Mouse (Mus musculus) cerebral cortex, adult 2 months (tissue): ENCODE results near the gene Ankra2.

Source experiments
- WGBS: fragments of 180-500 bp; shearing (Covaris S2); methylation state at CpG from one replicate; pipeline ENCODE4 v1.1.7; 2018; 5-methylcytosine and 5-hydroxymethylcytosine counted together

Ankra2 gene

GRCm38 (mm10) chr13:98291712-98292111 is 28.8 kb downstream of the Ankra2 start:
- 92% methylated on average over 8 of the region's 8 CpGs for WGBS

GRCm38 (mm10) chr13:98296072-98296471 is 33.2 kb downstream of the Ankra2 start:
- 36% methylated on average over 5 of the region's 5 CpGs for WGBS

- WGBS = 90% methylated on average over 6 of the region's 6 CpGs
These were observed 35.1 kb downstream of the Ankra2 start for GRCm38 (mm10) chr13:98297883-98298482.

- 35% methylated on average over 21 of the region's 21 CpGs for WGBS
These were observed 36.2 kb downstream of the Ankra2 start for GRCm38 (mm10) chr13:98298833-98299758.

- 89% methylated on average over 9 of the region's 9 CpGs for WGBS
These were observed 42.4 kb downstream of the Ankra2 start for GRCm38 (mm10) chr13:98305257-98305656.

- WGBS = 31% methylated on average over 5 of the region's 5 CpGs
These were observed 43.5 kb downstream of the Ankra2 start for GRCm38 (mm10) chr13:98306393-98306792.

GRCm38 (mm10) chr13:98306852-98307475 is 44.1 kb downstream of the Ankra2 start:
- WGBS = 30% methylated on average over 14 of the region's 14 CpGs

- 78% methylated on average over 5 of the region's 5 CpGs for whole genome bisulfite sequencing
These were observed 45.1 kb downstream of the Ankra2 start for GRCm38 (mm10) chr13:98308004-98308403.

GRCm38 (mm10) chr13:98308724-98309123 is 45.9 kb downstream of the Ankra2 start:
- WGBS = 77% methylated on average over 4 of the region's 4 CpGs

GRCm38 (mm10) chr13:98311597-98311996 is 48.7 kb downstream of the Ankra2 start:
- WGBS = 87% methylated on average over 5 of the region's 5 CpGs

- 58% methylated on average over 7 of the region's 7 CpGs for WGBS
These were observed 50.8 kb downstream of the Ankra2 start for GRCm38 (mm10) chr13:98313631-98314030.

GRCm38 (mm10) chr13:98315124-98315523 is 52.2 kb downstream of the Ankra2 start:
- WGBS = 56% methylated on average over 4 of the region's 4 CpGs

- WGBS = under 1% methylated on average over 17 of the region's 17 CpGs
These were observed 53.2 kb downstream of the Ankra2 start for GRCm38 (mm10) chr13:98316140-98316479.

GRCm38 (mm10) chr13:98316480-98317245 is 53.8 kb downstream of the Ankra2 start, which contains the start of gene Btf3:
TSS of gene Btf3 (minus strand) at chr13:98317006.
- under 1% methylated on average over 88 of the region's 90 CpGs for WGBS

GRCm38 (mm10) chr13:98317246-98317677 is 54.4 kb downstream of the Ankra2 start:
- WGBS = under 1% methylated on average over 16 of the region's 16 CpGs

GRCm38 (mm10) chr13:98317911-98318310 is 55.0 kb downstream of the Ankra2 start:
- WGBS = 59% methylated on average over 6 of the region's 6 CpGs
